Mouse (Mus musculus): ENCODE measurements at regions not wholly inside any gene's neighbourhood (a gene's known extent, or its start where the extent isn't known, plus 50 kb on each side); places are given as distances from the start of the nearest gene placed in this dataset.

GRCm38 (mm10) chrX:150147021-150147685 is 205.7 kb downstream of the Gm15091 start:
- POLR2A ChIA-PET = interaction anchor here in 1 of 4 experiments (0.5 kb wide), 1 partner anchor 769 kb away, joined by 4 read pairs; no protein-coding TSS in a partner anchor
- CTCF ChIA-PET = no interaction called here

All from embryonic stem cell, embryonic (primary cell).